Mouse (Mus musculus): ENCODE data around the gene Rxylt1. TPM values are rescaled to one million over a fixed set of nuclear protein-coding genes. Genes with fewer than 3 reads are reported as not detected.

The Rxylt1 gene
- polyA plus RNA-seq, 1 experiment from 2014 or later: 46.4 TPM

- H3K4me3 ChIP-seq: no peak overlapping the region
- H3K4me1 ChIP-seq: no peaks in the 10 kb centered on the region; the same call in 1 of the 2 replicates
- no peaks in the 10 kb centered on the region for H3K27me3 ChIP-seq
- WGBS: 51% methylated on average over 3 of the region's 3 CpGs
- H3K9ac ChIP-seq: no peak overlapping the region
- ATAC-seq (ENCODE audit: insufficient number of reproducible peaks, low FRiP score, low TSS enrichment, low read depth): no peak
- no peaks in the 10 kb centered on the region; the same call in 1 of the 2 replicates for H3K9me3 ChIP-seq
- no peak overlapping the region for H3K27ac ChIP-seq
- no peak overlapping the region for H3K4me2 ChIP-seq
- peaks cover 2% of the 10 kb centered on the region; the same call in 1 of the 2 replicates for H3K36me3 ChIP-seq
Measured at GRCm38 (mm10) chr10:122038554-122038953, 58.6 kb downstream of the Rxylt1 start.

DNA sequence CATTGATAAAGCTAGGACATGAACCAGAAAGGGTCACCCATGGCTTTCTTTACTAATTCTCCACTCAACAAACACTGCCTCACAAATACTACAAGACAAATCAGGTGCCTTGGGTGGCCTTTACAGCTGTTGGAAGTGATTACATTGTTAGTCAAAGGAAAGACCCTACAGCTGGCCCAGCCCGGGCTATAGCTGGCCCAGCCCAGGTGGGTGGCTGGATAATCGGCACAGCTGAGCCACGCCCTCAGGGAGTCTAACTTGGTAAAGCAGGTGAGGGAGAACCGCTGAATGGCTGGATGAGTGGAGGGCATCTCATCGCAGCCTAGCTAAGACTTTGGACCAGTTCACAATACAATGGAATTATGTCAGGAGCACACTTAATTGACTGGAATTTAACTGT, 63.9 kb downstream of the Rxylt1 start:
- H3K4me2 ChIP-seq: no peak overlapping the region
- H3K36me3 ChIP-seq: 0 out of 2 replicates have a peak, but pooled peaks cover 2% of the 10 kb centered on the region
- no peak overlapping the region for H3K9ac ChIP-seq
- no peak overlapping the region for H3K27ac ChIP-seq
- no peak overlapping the region for H3K4me3 ChIP-seq
- H3K9me3 ChIP-seq: no peaks in the 10 kb centered on the region; the same call in 1 of the 2 replicates
- no peaks in the 10 kb centered on the region for H3K27me3 ChIP-seq
- WGBS: 54% methylated on average over 5 of the region's 5 CpGs
- no peak for ATAC-seq (ENCODE audit: insufficient number of reproducible peaks, low FRiP score, low TSS enrichment, low read depth)
- peaks cover 18% of the 10 kb centered on the region for H3K4me1 ChIP-seq

DNA sequence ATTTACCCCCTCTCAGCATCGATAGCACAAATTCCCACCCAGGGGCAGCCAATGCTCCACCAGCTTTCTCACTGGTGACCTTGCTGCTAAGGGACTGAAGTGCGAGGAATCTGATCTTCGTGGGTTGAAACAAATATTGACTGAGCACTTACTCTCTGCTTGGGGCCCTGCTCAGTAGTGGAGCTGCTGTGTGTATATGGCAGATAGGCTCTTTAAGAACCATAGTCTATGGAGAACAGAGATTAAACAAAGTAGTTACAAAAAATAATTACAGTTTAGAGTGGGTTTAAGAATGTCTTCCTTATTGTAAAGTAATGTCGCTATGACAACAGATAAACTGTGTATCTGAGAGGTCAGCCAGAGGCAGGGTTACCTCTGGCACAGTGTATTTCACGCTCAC, 66.8 kb downstream of the Rxylt1 start:
- Histone ChIP-seq H3K27ac (no peak overlapping the region), H3K36me3 (no peaks in the 10 kb centered on the region), H3K9ac (no peak overlapping the region), H3K9me3 (no peaks in the 10 kb centered on the region), H3K4me2 (no peak overlapping the region), H3K27me3 (no peaks in the 10 kb centered on the region), H3K4me1 (peaks cover 18% of the 10 kb centered on the region), H3K4me3 (no peak overlapping the region)
- whole genome bisulfite sequencing: 74% methylated on average over 5 of the region's 5 CpGs
- ATAC-seq (ENCODE audit: insufficient number of reproducible peaks, low FRiP score, low TSS enrichment, low read depth): no peak

- Histone ChIP-seq H3K36me3 (no peaks in the 10 kb centered on the region), H3K9ac (no peak overlapping the region), H3K4me3 (no peak overlapping the region), H3K27me3 (no peaks in the 10 kb centered on the region), H3K4me1 (peaks cover 18% of the 10 kb centered on the region), H3K4me2 (peak overlapping the region; percentile 19), H3K9me3 (no peaks in the 10 kb centered on the region), H3K27ac (no peak overlapping the region; the same call in 1 of the 2 replicates)
- WGBS: 21% methylated on average over 7 of the region's 7 CpGs
- ATAC-seq (ENCODE audit: insufficient number of reproducible peaks, low FRiP score, low TSS enrichment, low read depth): no peak
Measured at GRCm38 (mm10) chr10:122029738-122030137, 67.4 kb downstream of the Rxylt1 start.

Other genes with a start within 250 kb of the Rxylt1 start
- gene Srgap1, start 50.1 kb downstream of the Rxylt1 start, polyA plus RNA-seq (2015; fragmentation: Nextera tagmentation; extraction: Ambion mirVana): 8.8 and 9.5 TPM in 2 replicates

All from limb, embryonic 15.5 days (tissue).